Mouse (Mus musculus) small intestine, adult 2 months (tissue): ENCODE measurements around the gene Samd4.

Experiments used
- CTCF ChIP-seq: fragments of 200-500 bp; IDR thresholded peaks from 2 replicates; pipeline ENCODE4 v1.5.1; 2012; ENCODE audit warnings: low read depth, mild to moderate bottlenecking, control low read depth, inconsistent platforms, low read length, moderate library complexity, mixed read lengths; ENCODE audit not compliant: insufficient replicate concordance, insufficient read length; ENCODE audit errors: extremely low read depth
- POLR2A ChIP-seq: fragments of 200-500 bp; IDR thresholded peaks from 2 replicates; pipeline ENCODE4 v1.6.1; 2012; ENCODE audit warnings: low read depth, mild to moderate bottlenecking, control low read depth, inconsistent platforms, low read length, moderate library complexity

GRCm38 (mm10) chr14:47051743-47052610, 169.3 kb downstream of the Samd4 start:
- TF ChIP-seq POLR2A (no peak), CTCF (no peak)
